ENCODE assay signal across 8 mouse cellular contexts in genomic region chr9:108347540-108348289, GRCm38 (mm10). TPM values are rescaled to one million over a fixed set of nuclear protein-coding genes. Genes with fewer than 3 reads are reported as not detected.
A peak's percentile ranks its signal among the peaks of the same experiment; 100 is the strongest.
DNase-seq lines count a peak whose midpoint lies in the region; ATAC-seq lines count a peak whose summit lies in the region.

Gene Usp4 (plus strand): TSS chr9:108347853.

- H3K9me3 ChIP-seq in embryonic facial prominence, embryonic 12.5 days, result no peaks in the 10 kb centered on the region
- no peaks in the 10 kb centered on the region for H3K9me3 ChIP-seq in limb, embryonic 10.5 days (replicated peaks)
- no peaks in the 10 kb centered on the region for H3K9me3 ChIP-seq in midbrain, embryonic 12.5 days

- peaks cover 9% of the 10 kb centered on the region for H3K4me1 ChIP-seq in embryonic facial prominence, embryonic 12.5 days
- peaks cover 14% of the 10 kb centered on the region for H3K4me1 ChIP-seq in limb, embryonic 10.5 days
- H3K4me1 ChIP-seq in midbrain, embryonic 12.5 days, result peaks cover 18% of the 10 kb centered on the region

- H3K27ac ChIP-seq in embryonic facial prominence, embryonic 12.5 days, result peak within 1 kb of the TSS; percentile 96
- H3K27ac ChIP-seq in limb, embryonic 10.5 days, result peak within 1 kb of the TSS; percentile 94
- H3K27ac ChIP-seq in midbrain, embryonic 12.5 days (replicated peaks), result peak within 1 kb of the TSS; percentile 94

- peaks cover 27% of the 10 kb centered on the region for H3K36me3 ChIP-seq in embryonic facial prominence, embryonic 12.5 days
- peaks cover 33% of the 10 kb centered on the region for H3K36me3 ChIP-seq in limb, embryonic 10.5 days
- H3K36me3 ChIP-seq in midbrain, embryonic 12.5 days, result peaks cover 30% of the 10 kb centered on the region

- ATAC-seq in embryonic facial prominence, embryonic 12.5 days (ENCODE audit: insufficient number of reproducible peaks, insufficient read depth, low FRiP score, low TSS enrichment), result peak; percentile 93
- ATAC-seq in midbrain, embryonic 12.5 days (ENCODE audit: low FRiP score, low read depth), result peak; percentile 96

- peak within 1 kb of the TSS; percentile 80 for H3K9ac ChIP-seq in embryonic facial prominence, embryonic 12.5 days
- peak within 1 kb of the TSS; percentile 92 for H3K9ac ChIP-seq in midbrain, embryonic 12.5 days (replicated peaks)

- DNase-seq in 3134 (ENCODE audit: extremely low read depth, insufficient read length, low spot score), result peak; percentile 93
- peak; percentile 91 to 95 for DNase-seq in adrenal gland, postnatal 36 days
- peak; percentile 99 for DNase-seq in heart, adult 11 months
- DNase-seq in kidney, adult 18-20 months, result peak; percentile 92
- DNase-seq in limb, embryonic 10.5 days (ENCODE audit: low spot score), result peak; percentile 94
- peak; percentile 91 for DNase-seq in skeletal muscle tissue, adult 2 months (ENCODE audit: low read depth, low spot score)

- H3K27me3 ChIP-seq in embryonic facial prominence, embryonic 12.5 days, result no peaks in the 10 kb centered on the region
- no peaks in the 10 kb centered on the region for H3K27me3 ChIP-seq in limb, embryonic 10.5 days (ENCODE audit: low read depth, poor library complexity, severe bottlenecking)
- no peaks in the 10 kb centered on the region for H3K27me3 ChIP-seq in midbrain, embryonic 12.5 days

- H3K4me2 ChIP-seq in embryonic facial prominence, embryonic 12.5 days (replicated peaks), result peak within 1 kb of the TSS; percentile 80
- peak within 1 kb of the TSS; percentile 86 for H3K4me2 ChIP-seq in midbrain, embryonic 12.5 days (replicated peaks)

- peak within 1 kb of the TSS; percentile 81 for H3K4me3 ChIP-seq in embryonic facial prominence, embryonic 12.5 days
- H3K4me3 ChIP-seq in limb, embryonic 10.5 days, result peak within 1 kb of the TSS; percentile 91
- peak within 1 kb of the TSS; percentile 77 for H3K4me3 ChIP-seq in midbrain, embryonic 12.5 days

- WGBS in embryonic facial prominence, embryonic 12.5 days, result 1% methylated on average over 75 of the region's 75 CpGs
- under 1% methylated on average over 75 of the region's 75 CpGs for WGBS in limb, embryonic 10.5 days
- WGBS in midbrain, embryonic 12.5 days, result under 1% methylated on average over 74 of the region's 75 CpGs

RNA-seq across cellular contexts. Expression of gene Usp4, which starts in this region (rescaled TPM):
- 100 to 1,000 TPM; 110 to 120 TPM for total RNA-seq in adrenal gland, postnatal 36 days (2021)
- 122 and 124 TPM in 2 replicates for polyA plus RNA-seq in embryonic facial prominence, embryonic 12.5 days (2016; fragmentation: Nextera tagmentation; extraction: Ambion mirVana)
- 132 and 140 TPM in 2 replicates for polyA plus RNA-seq in limb, embryonic 10.5 days (2016; fragmentation: Nextera tagmentation; extraction: Ambion mirVana)
- 135 and 142 TPM in 2 replicates for polyA plus RNA-seq in midbrain, embryonic 12.5 days (2016; fragmentation: Nextera tagmentation; extraction: Ambion mirVana)

Comparison
In these comparisons a context has a peak if more than half of its experiments do, and no peak if none do; other contexts are left out.
1. Peak in every context shown above with its lines: DNase-seq, ATAC-seq, H3K4me3 ChIP-seq and H3K27ac ChIP-seq.